Mouse (Mus musculus) megakaryocyte, adult 5-6 weeks (primary cell): Measurements from ENCODE around the gene Dab1. TPM values are rescaled to one million over a fixed set of nuclear protein-coding genes. Genes with fewer than 3 reads are reported as not detected.

ENCODE experiments used
- ATAC-seq: 2 replicates; pipeline ENCODE4 v1.8.0; 2016; ENCODE audit warnings: mild to moderate bottlenecking, inconsistent platforms; ENCODE audit not compliant: poor library complexity, severe bottlenecking
- total RNA-seq, 2 experiments: library from RNA; stranded (forward) in 1 of 2; stranded (reverse) in 1 of 2; fragments of 153-499, 151-499 nt in 1 of 2; fragments of 221-1000, 200-1000 nt in 1 of 2; gene quantifications; 2 replicates each; pipeline versions ENCODE4 v1.2.3 to v1.2.4; 2015 to 2017

The Dab1 gene
- total RNA-seq, 2 experiments from 2014 or later: not detected

GRCm38 (mm10) chr4:103802439-103802838 is 183.3 kb downstream of the Dab1 start:
- no peak for ATAC-seq

DNA sequence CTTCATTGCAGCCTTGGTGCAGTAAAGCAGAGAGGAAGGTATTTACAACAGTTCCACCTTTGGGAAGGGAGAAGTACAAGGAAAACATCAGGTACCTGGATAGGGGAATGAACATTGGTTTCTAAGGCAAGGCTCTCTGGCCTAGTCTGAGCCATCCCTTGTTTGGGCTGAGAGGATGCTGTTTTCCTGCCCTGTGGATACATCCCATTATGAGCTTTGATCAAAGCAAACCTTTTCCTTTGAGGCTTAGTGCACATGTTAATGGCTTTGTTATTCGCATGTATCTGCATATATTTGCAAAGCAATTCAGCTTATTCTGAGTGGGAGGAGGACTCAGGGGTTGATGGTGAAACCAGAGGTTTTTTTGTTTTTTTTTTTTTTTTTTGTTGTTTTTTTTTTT is 185.3 kb downstream of the Dab1 start:
- no peak for ATAC-seq

DNA sequence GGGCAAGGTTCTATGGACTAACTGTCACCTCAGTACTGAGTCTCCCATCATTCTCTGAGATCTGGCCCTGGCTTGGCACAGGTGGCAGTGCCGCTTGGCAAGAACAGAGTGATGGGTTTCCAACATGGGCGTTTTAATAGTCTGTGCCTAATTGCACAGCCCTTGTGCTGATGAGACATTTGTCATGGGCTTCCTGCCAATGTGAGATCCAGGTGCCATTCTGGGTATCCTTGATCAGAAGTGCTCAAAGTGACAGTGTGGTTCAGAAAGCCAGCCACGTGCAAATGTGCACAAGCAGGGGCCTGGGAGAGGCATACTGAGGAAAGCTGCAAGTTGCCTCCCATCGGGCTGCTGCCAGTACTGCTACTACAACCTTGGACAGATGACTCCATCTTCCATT is 203.5 kb downstream of the Dab1 start:
- ATAC-seq: no peak

DNA sequence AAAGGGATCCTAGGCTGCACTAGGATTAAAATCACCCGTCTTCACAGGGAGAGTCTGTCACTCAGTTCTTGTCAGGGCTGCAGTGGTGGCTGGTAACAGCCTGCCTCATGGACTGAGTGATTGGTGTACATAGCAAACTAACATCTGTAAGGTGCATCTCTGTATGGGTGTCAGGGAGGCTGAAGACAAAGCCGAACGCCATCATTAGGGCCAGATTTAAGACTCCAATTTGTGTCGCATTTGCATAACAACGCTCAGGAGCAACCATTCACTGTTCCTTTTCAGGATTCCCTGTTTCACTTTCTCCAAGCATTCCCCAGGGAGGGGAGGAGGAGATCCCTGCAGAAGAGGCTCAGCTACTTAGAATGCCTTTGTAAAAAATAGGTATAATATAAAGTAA is 219.2 kb downstream of the Dab1 start:
- no peak for ATAC-seq

GRCm38 (mm10) chr4:103839541-103839940 is 220.4 kb downstream of the Dab1 start:
- ATAC-seq: no peak

GRCm38 (mm10) chr4:103841126-103841525 is 222.0 kb downstream of the Dab1 start:
- ATAC-seq: no peak

DNA sequence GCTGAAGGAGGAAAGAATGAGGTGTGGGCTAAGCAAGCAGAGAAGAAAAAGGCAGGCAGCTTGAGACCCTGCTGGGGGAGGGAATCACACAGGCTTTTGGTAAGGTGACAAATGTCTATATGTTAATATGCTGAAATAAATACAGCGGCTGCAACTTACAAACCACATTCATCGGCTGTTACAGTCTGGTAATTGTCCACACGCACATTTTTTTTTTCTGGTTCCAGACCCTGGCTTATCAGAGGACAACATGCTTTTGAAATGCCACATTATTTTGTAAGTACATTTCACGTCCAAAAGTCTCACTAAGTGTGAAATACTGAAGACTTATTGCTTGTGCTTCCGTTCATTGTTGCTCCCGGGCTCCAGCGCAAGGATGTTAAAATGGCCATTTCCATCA is 225.5 kb downstream of the Dab1 start:
- ATAC-seq: no peak

- ATAC-seq: no peak
Observed at GRCm38 (mm10) chr4:103857173-103857572, 238.0 kb downstream of the Dab1 start.

GRCm38 (mm10) chr4:103875564-103875963 is 256.4 kb downstream of the Dab1 start:
- ATAC-seq: no peak

DNA sequence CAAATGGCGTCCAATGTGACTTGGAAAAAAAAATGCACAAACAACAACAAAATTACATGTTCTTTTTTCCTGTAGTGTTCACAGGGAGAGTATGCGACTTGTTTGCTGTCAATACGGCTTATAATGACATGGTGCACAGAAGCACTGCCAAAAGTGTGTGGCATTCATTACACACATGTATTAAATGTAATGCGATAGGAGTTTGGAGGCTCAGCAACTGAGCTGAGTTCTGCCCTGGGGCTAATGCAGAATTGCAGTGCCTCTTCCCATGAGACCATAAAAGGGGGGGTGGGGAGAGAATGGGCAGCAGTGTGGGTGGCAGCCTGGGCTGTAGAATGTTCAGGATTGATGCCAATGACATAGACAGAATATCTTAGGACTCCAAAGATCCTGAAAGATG is 259.7 kb downstream of the Dab1 start:
- ATAC-seq: no peak

DNA sequence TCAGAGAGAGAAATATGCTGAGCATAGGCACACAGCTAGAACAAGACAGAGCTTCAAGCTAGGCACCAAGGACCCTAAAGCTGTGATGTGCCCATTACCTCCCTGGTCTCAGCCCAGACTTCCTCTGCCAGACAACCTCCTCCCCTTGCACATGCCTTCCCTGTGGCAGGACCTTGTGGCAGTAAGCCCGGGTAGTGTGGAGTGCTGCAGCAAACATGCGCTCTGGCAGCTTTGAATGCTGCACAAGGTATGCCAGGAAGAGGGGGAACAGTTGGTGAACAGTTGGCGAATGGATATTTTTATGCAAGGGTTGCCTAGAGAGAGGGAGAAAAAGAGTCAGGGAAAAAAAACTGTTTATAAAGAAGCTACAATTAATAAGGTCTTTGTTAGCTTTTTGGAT is 262.5 kb downstream of the Dab1 start:
- no peak for ATAC-seq

GRCm38 (mm10) chr4:103888086-103888485 is 268.9 kb downstream of the Dab1 start:
- no peak for ATAC-seq

DNA sequence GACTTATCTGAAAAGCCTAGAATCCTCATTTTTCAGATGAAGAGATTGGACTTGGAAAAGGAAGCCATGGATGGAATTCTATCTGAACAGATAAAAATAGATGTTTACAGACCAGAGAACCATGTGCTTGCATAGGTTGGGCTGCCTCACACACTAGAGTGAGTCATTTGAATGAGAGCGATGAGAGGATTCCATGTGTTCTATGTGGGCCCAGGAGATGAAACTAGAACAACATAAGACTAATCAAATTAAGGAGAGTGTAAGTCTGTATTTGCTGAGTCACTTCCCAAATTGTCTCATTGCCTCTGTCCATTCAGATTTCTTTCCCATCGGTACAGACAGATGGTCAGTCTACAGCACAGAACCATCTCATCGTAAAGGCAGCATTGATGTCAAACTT is 270.0 kb downstream of the Dab1 start:
- no peak for ATAC-seq

- ATAC-seq: no peak
Observed at GRCm38 (mm10) chr4:103896806-103897205, 277.6 kb downstream of the Dab1 start.

- ATAC-seq: no peak
Observed at GRCm38 (mm10) chr4:103897702-103898101, 278.5 kb downstream of the Dab1 start.

DNA sequence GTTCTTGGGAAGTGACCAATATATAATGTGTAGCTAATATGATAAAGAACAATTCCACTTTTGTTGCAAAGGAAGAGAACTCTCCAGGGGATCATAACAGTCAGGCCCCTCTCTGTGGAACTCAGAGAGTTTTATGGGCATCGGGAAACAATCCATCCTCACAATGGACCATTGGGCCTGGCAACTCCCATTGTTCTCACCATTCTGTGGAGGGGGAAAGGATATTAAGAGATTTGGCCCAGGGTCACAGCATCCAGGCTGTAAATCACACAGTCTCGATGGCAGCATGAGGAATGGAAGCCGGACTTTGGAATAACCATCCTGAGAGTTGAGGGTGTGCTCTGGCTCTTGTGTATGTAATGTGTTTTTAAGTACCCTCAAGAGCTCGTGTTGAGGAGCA is 292.3 kb downstream of the Dab1 start:
- ATAC-seq: no peak

GRCm38 (mm10) chr4:103912071-103912470 is 292.9 kb downstream of the Dab1 start:
- ATAC-seq: no peak

DNA sequence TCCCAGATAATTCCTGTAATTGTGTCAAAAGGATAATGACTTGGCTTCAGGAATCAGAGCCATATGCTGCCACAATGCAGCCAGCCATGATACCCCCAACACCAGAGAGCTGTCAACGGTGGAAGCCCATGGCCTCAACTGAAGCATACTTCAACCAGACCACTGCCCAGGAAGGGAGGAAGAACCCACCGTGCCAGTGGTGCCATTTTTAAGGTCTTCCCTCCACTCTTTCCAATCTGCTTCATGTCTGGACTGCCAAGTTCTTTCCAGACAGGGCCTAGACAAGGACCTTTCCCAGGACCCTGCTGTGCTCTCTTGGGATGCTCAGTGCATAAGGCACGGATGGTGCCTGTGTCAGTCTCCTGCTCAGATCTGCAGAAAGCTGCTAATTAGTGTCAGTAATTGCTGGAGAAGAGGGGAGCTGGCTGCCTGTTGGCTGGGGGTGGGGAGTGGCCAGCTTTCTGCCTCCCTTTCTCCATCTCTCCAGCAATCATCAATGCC is 303.3 kb downstream of the Dab1 start:
- no peak for ATAC-seq

DNA sequence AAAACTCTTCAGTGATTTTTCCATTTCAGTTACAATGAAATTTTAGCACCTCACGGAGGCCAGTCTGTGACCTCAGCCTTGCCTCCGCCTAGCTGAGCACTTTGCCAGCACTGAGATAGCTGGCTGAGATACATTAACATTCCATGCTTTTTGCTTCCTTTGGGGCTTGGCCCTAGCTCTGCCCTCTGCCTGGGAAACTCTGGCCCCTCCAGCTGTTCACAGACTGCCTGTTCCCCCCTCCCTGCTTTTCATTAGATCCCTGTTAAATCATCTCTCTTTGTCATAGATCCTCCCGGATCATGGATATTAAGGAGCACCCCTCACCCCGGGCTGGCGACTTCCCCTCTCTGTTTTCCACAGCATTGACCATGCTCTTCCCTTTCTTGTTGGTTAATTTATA is 307.5 kb downstream of the Dab1 start:
- ATAC-seq: no peak

DNA sequence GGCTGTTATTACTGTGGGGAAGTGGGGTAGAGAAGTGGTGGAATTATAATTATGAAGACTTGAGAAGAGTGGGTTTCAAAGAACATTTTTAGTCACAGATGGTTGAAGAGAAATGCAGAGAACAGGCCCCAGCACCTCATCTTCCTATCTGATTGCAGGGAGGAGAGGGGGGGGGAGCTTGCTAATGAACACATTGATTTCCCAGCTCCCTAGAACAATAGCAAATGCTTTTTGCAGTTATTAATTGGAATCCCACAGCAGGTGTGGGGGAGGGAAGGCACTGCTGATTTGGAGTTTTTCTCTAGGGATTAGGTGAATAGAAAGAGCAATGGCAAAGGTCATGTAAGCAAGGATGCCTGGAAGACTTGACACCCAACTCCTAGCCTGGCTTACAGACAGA is 310.5 kb downstream of the Dab1 start:
- no peak for ATAC-seq

GRCm38 (mm10) chr4:103934364-103934763 is 315.2 kb downstream of the Dab1 start:
- ATAC-seq: no peak

GRCm38 (mm10) chr4:103948255-103948654 is 329.1 kb downstream of the Dab1 start:
- ATAC-seq: no peak

DNA sequence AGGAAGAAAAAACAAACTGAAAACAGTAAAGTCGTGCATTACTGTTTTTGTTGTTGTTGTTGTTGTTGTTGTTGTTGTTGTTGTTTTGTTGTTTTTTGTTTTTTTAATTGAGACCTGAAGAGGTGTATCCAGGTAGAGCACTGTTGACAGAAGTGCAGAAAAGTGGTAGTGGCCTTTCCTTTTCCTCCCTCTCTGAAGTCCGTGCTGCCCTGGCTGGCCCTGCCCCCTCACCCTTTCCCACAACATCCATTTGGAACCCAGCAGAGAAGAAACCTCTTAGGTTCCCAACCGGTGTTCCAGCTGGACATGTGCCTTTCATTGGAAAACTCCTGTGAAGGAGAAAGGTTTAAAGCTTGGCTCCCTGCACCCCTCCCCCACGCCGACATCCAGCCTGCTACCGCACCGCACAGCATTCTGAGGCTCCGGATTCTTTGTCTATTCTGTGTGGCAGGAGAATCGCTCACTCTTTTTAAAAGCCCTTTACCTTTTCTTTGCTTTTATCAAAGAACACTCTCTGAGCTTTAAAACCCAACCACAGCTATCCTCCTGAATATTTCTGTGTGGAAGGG is 334.6 kb downstream of the Dab1 start:
- ATAC-seq: no peak
